Mouse (Mus musculus) thymus, postnatal 36 days (tissue): ENCODE data around the gene Prr3.
A peak's percentile ranks its signal among the peaks of the same experiment; 100 is the strongest.
"Not testable (repeated sequence)": the region's sequence is repeated elsewhere in the genome, so short reads cannot be mapped to it uniquely, and the experiment has no call there.

Experiments
- DNase-seq, 2 experiments: peaks; one replicate each; pipeline ENCODE4 v3.0.0; 2022; ENCODE audit warnings: mixed read lengths in 2 of 2

Prr3 gene

GRCm38 (mm10) chr17:35979401-35980362, at the start of gene Prr3, which contains the start of gene Gnl1:
Prr3 (minus strand) TSS chr17:35980236.
Gnl1 (plus strand) TSS chr17:35979851.
- peak; percentile 85 to 90 for DNase-seq

- no peak for DNase-seq
Observed at GRCm38 (mm10) chr17:36028879-36029619, 49.0 kb upstream of the Prr3 start.

GRCm38 (mm10) chr17:36027663-36028062, 47.6 kb upstream of the Prr3 start:
- DNase-seq = no peak

- DNase-seq = no peak
Observed at GRCm38 (mm10) chr17:36025901-36026300, 45.9 kb upstream of the Prr3 start.

GRCm38 (mm10) chr17:36025197-36025596, 45.2 kb upstream of the Prr3 start:
- no peak for DNase-seq

- peak in 1 of 2 experiments; percentile 33 for DNase-seq
Observed at GRCm38 (mm10) chr17:36023710-36024654, 43.9 kb upstream of the Prr3 start.

- no peak for DNase-seq
Observed at GRCm38 (mm10) chr17:36022922-36023321, 42.9 kb upstream of the Prr3 start.

- DNase-seq = peak in 1 of 2 experiments; percentile 35
Observed at GRCm38 (mm10) chr17:36022098-36022497, 42.1 kb upstream of the Prr3 start.

GRCm38 (mm10) chr17:36021309-36021708, 41.3 kb upstream of the Prr3 start:
- no peak for DNase-seq

GRCm38 (mm10) chr17:36020191-36021073, 40.4 kb upstream of the Prr3 start, which contains the start of gene H2-T24:
H2-T24 (minus strand) TSS chr17:36020560.
- peak; percentile 83 to 85 for DNase-seq

GRCm38 (mm10) chr17:36019519-36019918, 39.5 kb upstream of the Prr3 start:
- no peak for DNase-seq

GRCm38 (mm10) chr17:36018979-36019378, 38.9 kb upstream of the Prr3 start:
- no peak for DNase-seq

GRCm38 (mm10) chr17:36017046-36017445, 37.0 kb upstream of the Prr3 start:
- no peak for DNase-seq

- no peak for DNase-seq
Observed at GRCm38 (mm10) chr17:36014977-36015376, 34.9 kb upstream of the Prr3 start.

- not testable (repeated sequence) for DNase-seq
Observed at GRCm38 (mm10) chr17:36004409-36004808, 24.4 kb upstream of the Prr3 start.

- DNase-seq = no peak
Observed at GRCm38 (mm10) chr17:36003331-36003730, 23.3 kb upstream of the Prr3 start.

GRCm38 (mm10) chr17:36001966-36002365, 21.9 kb upstream of the Prr3 start:
- DNase-seq = peak; percentile 20 to 37

- DNase-seq = peak; percentile 36 to 62
Observed at GRCm38 (mm10) chr17:36001121-36001897, 21.3 kb upstream of the Prr3 start.

- DNase-seq = no peak
Observed at GRCm38 (mm10) chr17:36000349-36000748, 20.3 kb upstream of the Prr3 start.

GRCm38 (mm10) chr17:35999356-35999755, 19.3 kb upstream of the Prr3 start:
- DNase-seq = peak; percentile 82 to 84
